Mouse (Mus musculus): ENCODE results near the gene Cdhr2. TPM values are rescaled to one million over a fixed set of nuclear protein-coding genes. Genes with fewer than 3 reads are reported as not detected.

Cdhr2 gene
- polyA plus RNA-seq, 1 experiment from 2014 or later, result not detected

DNA sequence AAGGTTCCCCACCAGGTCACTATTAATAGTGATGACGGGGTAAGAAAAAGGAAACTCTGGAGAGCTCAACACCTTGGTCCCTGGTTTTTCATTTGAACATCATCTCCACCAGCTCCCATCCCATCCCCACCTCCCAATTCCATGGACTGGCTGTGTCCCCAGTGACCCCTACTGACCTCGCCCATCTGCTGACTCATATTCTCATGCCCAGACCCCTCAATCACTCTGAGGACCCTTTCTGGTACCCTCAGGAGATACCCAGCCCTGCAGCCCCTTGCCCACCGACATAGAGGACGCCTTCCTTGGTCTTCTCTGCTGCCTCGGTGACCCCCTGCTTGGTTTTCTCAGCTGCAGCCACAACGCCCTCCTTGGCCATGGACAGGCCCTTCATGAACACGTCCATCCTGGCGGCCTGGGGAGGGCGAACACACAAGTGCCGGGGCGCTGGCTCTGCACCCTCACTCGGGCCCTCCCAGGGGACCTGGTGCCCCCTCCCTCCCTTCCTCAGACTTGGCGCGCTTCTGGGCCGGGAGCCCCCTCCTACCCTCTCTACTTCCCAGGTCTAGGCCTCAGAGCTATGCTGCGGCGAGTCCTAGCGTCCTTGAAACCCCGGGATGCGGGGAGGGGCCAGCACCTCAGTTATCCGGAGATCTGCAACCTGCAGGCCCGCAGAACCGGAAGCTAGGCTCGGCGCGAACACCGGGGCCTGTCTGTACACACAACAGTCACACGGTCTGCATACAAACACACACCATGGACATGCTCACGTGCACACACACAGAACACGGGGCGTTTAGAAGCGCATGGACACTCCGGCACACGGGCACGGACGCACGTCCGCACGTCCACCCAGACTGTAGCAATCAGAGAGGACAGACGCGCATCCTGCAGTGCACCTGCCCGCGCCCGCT lies 64.3 kb downstream of the Cdhr2 start:
- WGBS, result 6% methylated on average over 44 of the region's 44 CpGs
- no peak overlapping the region for H3K9ac ChIP-seq
- peaks cover 11% of the 10 kb centered on the region for H3K4me1 ChIP-seq
- peak overlapping the region; percentile 44 for H3K4me2 ChIP-seq
- H3K9me3 ChIP-seq, result no peaks in the 10 kb centered on the region
- 0 out of 2 replicates have a peak, but pooled peaks have one; percentile 41 for ATAC-seq (ENCODE audit: insufficient number of reproducible peaks, low FRiP score, low TSS enrichment, low read depth)
- no peaks in the 10 kb centered on the region for H3K36me3 ChIP-seq
- H3K4me3 ChIP-seq, result peak overlapping the region; percentile 27
- H3K27ac ChIP-seq, result no peak overlapping the region
- peaks cover 72% of the 10 kb centered on the region for H3K27me3 ChIP-seq

DNA sequence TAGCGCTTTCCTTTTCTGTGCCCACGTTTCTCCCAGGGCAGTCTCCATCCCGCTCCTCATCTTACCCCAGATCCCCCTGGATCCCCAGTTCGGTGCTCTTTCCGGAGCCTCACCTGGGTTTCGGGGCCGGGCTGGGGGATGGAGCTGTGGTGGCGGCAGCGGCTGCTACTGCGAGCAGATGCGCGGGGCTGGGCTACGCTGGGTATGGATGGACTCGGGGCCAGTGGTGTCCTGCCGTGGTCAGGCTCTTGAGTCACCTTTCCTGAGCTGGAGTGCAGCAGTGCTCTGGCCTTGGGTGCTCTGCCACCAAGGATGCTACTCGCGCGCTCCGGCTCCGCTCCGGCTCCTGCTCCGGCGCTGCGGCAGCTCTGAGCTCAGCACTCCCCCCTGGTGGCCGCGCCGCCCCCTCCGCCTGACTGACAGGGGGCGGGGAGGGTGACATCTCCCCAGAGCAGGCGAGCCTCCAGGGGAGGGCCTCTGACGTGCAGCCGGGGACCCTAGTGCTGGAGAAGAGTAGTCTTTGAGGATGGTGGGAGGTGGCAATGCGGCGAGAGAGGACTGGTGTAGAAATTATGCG lies 65.0 kb downstream of the Cdhr2 start, which contains the start of gene Sncb:
TSS of gene Sncb (minus strand) at position 404 of the 577 bp plus-strand sequence.
- H3K4me2 ChIP-seq, result peak within 1 kb of the TSS; percentile 44
- ATAC-seq (ENCODE audit: insufficient number of reproducible peaks, low FRiP score, low TSS enrichment, low read depth), result no peak
- WGBS, result 1% methylated on average over 35 of the region's 35 CpGs
- H3K36me3 ChIP-seq, result no peaks in the 10 kb centered on the region
- peak within 1 kb of the TSS; percentile 27 for H3K4me3 ChIP-seq
- no peak within 1 kb of the TSS for H3K27ac ChIP-seq
- H3K9me3 ChIP-seq, result no peaks in the 10 kb centered on the region
- H3K4me1 ChIP-seq, result peaks cover 11% of the 10 kb centered on the region
- peaks cover 65% of the 10 kb centered on the region for H3K27me3 ChIP-seq
- H3K9ac ChIP-seq, result no peak within 1 kb of the TSS

DNA sequence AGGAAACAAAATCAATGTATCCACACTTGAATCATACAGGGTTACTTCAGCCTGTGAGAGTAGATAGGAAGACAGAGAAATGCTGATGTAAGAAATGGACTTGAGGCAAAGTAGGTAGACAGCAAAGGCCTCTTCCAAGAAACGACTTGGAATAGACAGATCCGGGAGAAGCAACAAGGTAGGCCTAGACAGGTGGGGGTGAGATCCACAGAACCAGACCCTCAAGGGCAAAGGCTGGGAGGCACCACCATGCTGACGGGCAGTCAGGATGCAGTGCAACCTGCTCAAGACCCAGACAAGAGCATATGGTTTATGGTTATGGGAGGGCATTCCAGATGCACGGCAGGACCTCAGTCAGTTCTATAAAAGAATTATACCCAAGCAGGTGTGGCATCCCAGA lies 65.8 kb downstream of the Cdhr2 start:
- H3K4me1 ChIP-seq, result peaks cover 11% of the 10 kb centered on the region
- 67% methylated on average over 4 of the region's 4 CpGs for WGBS
- H3K4me3 ChIP-seq, result no peak overlapping the region
- ATAC-seq (ENCODE audit: insufficient number of reproducible peaks, low FRiP score, low TSS enrichment, low read depth), result no peak
- peaks cover 58% of the 10 kb centered on the region for H3K27me3 ChIP-seq
- H3K9me3 ChIP-seq, result no peaks in the 10 kb centered on the region
- no peak overlapping the region for H3K4me2 ChIP-seq
- H3K9ac ChIP-seq, result no peak overlapping the region
- no peaks in the 10 kb centered on the region for H3K36me3 ChIP-seq
- H3K27ac ChIP-seq, result no peak overlapping the region

DNA sequence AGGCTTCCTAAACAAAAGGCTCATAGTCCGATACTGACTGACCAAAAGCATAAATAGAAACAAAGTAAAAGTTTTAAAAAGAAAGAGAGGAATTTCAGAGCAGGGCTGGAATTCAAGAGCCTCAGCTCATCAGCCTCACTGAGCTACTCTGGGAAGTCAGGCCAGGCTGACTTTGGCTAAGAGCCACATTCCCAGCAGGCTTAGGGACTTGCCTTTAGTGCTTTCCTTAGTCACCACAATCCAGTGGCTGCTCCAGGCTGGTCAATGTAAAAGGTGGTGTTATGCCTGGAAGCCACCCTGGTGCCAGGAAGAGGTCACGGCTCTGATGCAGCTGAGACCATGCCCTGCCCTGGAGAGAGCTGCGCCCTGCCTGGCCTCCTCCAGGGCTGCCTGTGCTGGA lies 79.3 kb downstream of the Cdhr2 start:
- no peak overlapping the region for H3K4me2 ChIP-seq
- H3K27me3 ChIP-seq, result no peaks in the 10 kb centered on the region
- no peaks in the 10 kb centered on the region for H3K36me3 ChIP-seq
- ATAC-seq (ENCODE audit: insufficient number of reproducible peaks, low FRiP score, low TSS enrichment, low read depth), result peak; percentile 48; the same call in 1 of the 2 replicates
- 71% methylated on average over 3 of the region's 3 CpGs for WGBS
- no peak overlapping the region for H3K9ac ChIP-seq
- no peak overlapping the region for H3K4me3 ChIP-seq
- no peaks in the 10 kb centered on the region for H3K9me3 ChIP-seq
- H3K4me1 ChIP-seq, result peaks cover 6% of the 10 kb centered on the region; the same call in 1 of the 2 replicates
- H3K27ac ChIP-seq, result no peak overlapping the region; the same call in 1 of the 2 replicates

DNA sequence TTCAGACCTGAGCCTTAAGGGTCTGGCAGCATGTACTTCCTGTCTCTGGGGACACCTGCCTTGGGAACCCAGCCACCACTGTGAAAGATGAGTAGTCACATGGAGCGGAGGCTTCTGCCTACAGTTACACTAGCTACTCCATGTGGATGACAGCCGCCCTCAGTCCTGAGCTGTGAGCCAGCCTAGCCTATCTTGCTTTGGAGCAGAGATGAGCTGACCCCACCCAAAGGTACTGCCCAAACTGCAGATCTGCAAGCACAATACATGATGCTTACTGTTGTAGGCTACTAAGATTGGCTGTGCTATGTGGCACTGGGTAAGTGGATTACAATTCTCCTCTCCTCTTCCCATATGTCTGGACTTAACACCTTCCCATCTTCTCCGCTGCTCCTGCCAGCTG lies 79.8 kb downstream of the Cdhr2 start:
- Histone ChIP-seq H3K9me3 (no peaks in the 10 kb centered on the region), H3K9ac (no peak overlapping the region), H3K4me2 (no peak overlapping the region), H3K27ac (no peak overlapping the region), H3K4me3 (no peak overlapping the region), H3K4me1 (peaks cover 6% of the 10 kb centered on the region; the same call in 1 of the 2 replicates), H3K27me3 (no peaks in the 10 kb centered on the region), H3K36me3 (no peaks in the 10 kb centered on the region)
- no peak for ATAC-seq (ENCODE audit: insufficient number of reproducible peaks, low FRiP score, low TSS enrichment, low read depth)
- 76% methylated on average over 3 of the region's 3 CpGs for WGBS

DNA sequence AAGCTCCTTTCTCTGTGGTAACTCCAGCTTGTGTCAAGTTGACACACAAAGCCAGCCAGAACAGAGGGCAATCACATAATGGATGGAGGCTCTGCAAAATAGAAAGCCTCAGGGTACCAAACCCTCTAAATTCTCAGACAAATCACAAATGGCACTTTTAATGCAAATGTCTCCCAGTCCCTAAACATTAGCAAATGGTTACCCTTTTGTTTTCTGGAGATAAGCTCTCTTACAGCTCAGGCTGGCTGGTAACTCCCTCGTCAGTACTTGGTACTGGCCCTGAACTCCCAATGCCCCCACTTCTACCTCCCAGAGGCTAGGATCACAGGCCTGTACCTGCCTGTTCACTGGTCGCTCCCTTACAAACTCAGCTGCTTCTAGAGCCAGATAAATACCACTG lies 82.0 kb downstream of the Cdhr2 start:
- Histone ChIP-seq H3K27ac (no peak overlapping the region), H3K4me3 (no peak overlapping the region)
- 38% methylated on average over 2 of the region's 2 CpGs for WGBS

DNA sequence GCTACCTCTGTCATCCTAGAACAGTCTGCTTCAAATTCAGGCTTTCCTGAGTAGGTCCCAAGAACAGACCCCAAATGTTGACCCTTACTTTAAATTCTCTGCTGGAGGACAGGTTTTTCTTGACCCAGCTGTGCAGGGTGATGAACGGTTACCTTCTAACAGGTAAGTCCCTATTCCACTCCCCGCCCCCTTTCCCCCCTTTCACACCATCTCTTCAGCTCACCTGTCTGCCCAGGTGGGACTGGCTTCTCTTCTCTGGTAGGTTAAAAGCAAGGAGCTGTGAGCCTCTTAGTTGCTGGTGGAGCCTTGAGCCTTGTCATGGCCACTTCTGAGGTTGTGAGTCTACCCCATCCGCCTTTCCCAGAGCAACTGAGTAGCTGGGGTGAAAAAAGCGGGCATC lies 82.4 kb downstream of the Cdhr2 start, which contains the start of gene Eif4e1b:
TSS of gene Eif4e1b (plus strand) at position 301 of the 400 bp plus-strand sequence.
- 87% methylated on average over 4 of the region's 4 CpGs for WGBS
- Histone ChIP-seq H3K27ac (no peak within 1 kb of the TSS), H3K27me3 (peaks cover 9% of the 10 kb centered on the region; the same call in 1 of the 2 replicates), H3K4me1 (peaks cover 6% of the 10 kb centered on the region; the same call in 1 of the 2 replicates), H3K4me2 (no peak within 1 kb of the TSS), H3K4me3 (no peak within 1 kb of the TSS), H3K9ac (no peak within 1 kb of the TSS), H3K36me3 (no peaks in the 10 kb centered on the region), H3K9me3 (no peaks in the 10 kb centered on the region)
- no peak for ATAC-seq (ENCODE audit: insufficient number of reproducible peaks, low FRiP score, low TSS enrichment, low read depth)

More for the DNA sequence above, 82.0 kb downstream of the Cdhr2 start:
- Histone ChIP-seq H3K9me3 (no peaks in the 10 kb centered on the region), H3K4me2 (no peak overlapping the region), H3K4me1 (peaks cover 6% of the 10 kb centered on the region; the same call in 1 of the 2 replicates), H3K9ac (no peak overlapping the region), H3K36me3 (no peaks in the 10 kb centered on the region), H3K27me3 (0 out of 2 replicates have a peak, but pooled peaks cover 5% of the 10 kb centered on the region)
- ATAC-seq (ENCODE audit: insufficient number of reproducible peaks, low FRiP score, low TSS enrichment, low read depth), result no peak

Other genes with a start within 250 kb of the Cdhr2 start
- 99.1 and 107 TPM in 2 replicates for gene Thoc3, start 232.6 kb upstream of the Cdhr2 start, polyA plus RNA-seq (2015; fragmentation: Nextera tagmentation; extraction: Ambion mirVana)
- gene Simc1, start 197.7 kb upstream of the Cdhr2 start, polyA plus RNA-seq (2015; fragmentation: Nextera tagmentation; extraction: Ambion mirVana), result 10.2 and 12.5 TPM in 2 replicates
- gene 4833439L19Rik, start 136.0 kb upstream of the Cdhr2 start, polyA plus RNA-seq (2015; fragmentation: Nextera tagmentation; extraction: Ambion mirVana), result 128 and 133 TPM in 2 replicates
- 24.5 and 27.0 TPM in 2 replicates for gene Arl10, start 126.4 kb upstream of the Cdhr2 start, polyA plus RNA-seq (2015; fragmentation: Nextera tagmentation; extraction: Ambion mirVana)
- gene Nop16, start 111.4 kb upstream of the Cdhr2 start, polyA plus RNA-seq (2015; fragmentation: Nextera tagmentation; extraction: Ambion mirVana), result 91.5 and 102 TPM in 2 replicates
- 148 and 153 TPM in 2 replicates for gene Higd2a, start 111.3 kb upstream of the Cdhr2 start, polyA plus RNA-seq (2015; fragmentation: Nextera tagmentation; extraction: Ambion mirVana)
- gene Cltb, start 90.1 kb upstream of the Cdhr2 start, polyA plus RNA-seq (2015; fragmentation: Nextera tagmentation; extraction: Ambion mirVana), result 87.6 and 96.9 TPM in 2 replicates
- 81.9 and 84.9 TPM in 2 replicates for gene Faf2, start 79.7 kb upstream of the Cdhr2 start, polyA plus RNA-seq (2015; fragmentation: Nextera tagmentation; extraction: Ambion mirVana)
- gene Rnf44, start 7.6 kb upstream of the Cdhr2 start, polyA plus RNA-seq (2015; fragmentation: Nextera tagmentation; extraction: Ambion mirVana), result 58.8 and 60.3 TPM in 2 replicates
- 0.15 and 0.20 TPM in 2 replicates for gene Gprin1, start 48.4 kb downstream of the Cdhr2 start, polyA plus RNA-seq (2015; fragmentation: Nextera tagmentation; extraction: Ambion mirVana)
- gene Sncb, start 65.1 kb downstream of the Cdhr2 start, polyA plus RNA-seq (2015; fragmentation: Nextera tagmentation; extraction: Ambion mirVana), result 0.12 and 0.49 TPM in 2 replicates
- not detected in 2 replicates for gene Eif4e1b, start 82.5 kb downstream of the Cdhr2 start, polyA plus RNA-seq (2015; fragmentation: Nextera tagmentation; extraction: Ambion mirVana)
- gene Tspan17, start 87.9 kb downstream of the Cdhr2 start, polyA plus RNA-seq (2015; fragmentation: Nextera tagmentation; extraction: Ambion mirVana), result 7.8 and 8.0 TPM in 2 replicates
- gene Unc5a, start 247.9 kb downstream of the Cdhr2 start, polyA plus RNA-seq (2015; fragmentation: Nextera tagmentation; extraction: Ambion mirVana), result 0.99 and 2.3 TPM in 2 replicates